26 mouse cellular contexts compared by ENCODE assay signal in the genomic region with DNA sequence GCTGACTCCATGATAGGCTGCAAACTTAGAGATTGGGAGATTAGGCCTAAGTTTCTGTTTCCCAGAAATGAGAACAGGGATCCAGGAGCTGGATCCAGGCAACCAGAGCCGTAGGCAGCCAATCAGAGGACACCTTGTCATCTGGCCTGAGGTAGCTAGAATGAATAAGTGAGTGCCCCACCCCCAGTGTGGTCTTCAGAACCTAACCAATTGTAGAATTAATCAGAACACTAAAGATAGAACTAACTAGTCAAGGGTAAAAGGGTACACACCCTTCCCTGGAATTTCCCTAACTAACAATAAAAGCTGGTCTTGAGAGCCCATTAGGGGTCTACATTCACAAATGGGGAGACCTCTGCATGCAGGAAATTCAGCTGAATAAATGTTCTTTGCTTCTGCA.
"Had no signal": no experiment of that assay in that cellular context is flagged by ENCODE, and none has a peak within 500 bp of the region (broad histone marks: within the 10 kb centered on the region; RNA-seq: fewer than 3 reads in every experiment).

No protein-coding gene starts in this region.

- H3K27ac ChIP-seq: heart, adult 2 months; heart, embryonic 13.5 days; heart, embryonic 15.5 days; hindbrain, embryonic 13.5 days; hindbrain, embryonic 15.5 days; hindbrain, postnatal 0 days; kidney, embryonic 15.5 days; kidney, postnatal 0 days; limb, embryonic 13.5 days; limb, embryonic 15.5 days; liver, embryonic 12.5 days; liver, embryonic 14.5 days had no signal

- H3K4me3 ChIP-seq: heart, adult 2 months; heart, embryonic 13.5 days; heart, embryonic 15.5 days; hindbrain, embryonic 13.5 days; hindbrain, embryonic 15.5 days; kidney, embryonic 15.5 days; limb, embryonic 13.5 days; limb, embryonic 15.5 days; liver, embryonic 12.5 days had no signal

- DNase-seq: gastrocnemius, postnatal 14 days; gastrocnemius, postnatal 36 days; heart, adult 11 months; heart, adult 2 months; heart, postnatal 14 days; heart, postnatal 36 days; kidney, adult 11 months; kidney, adult 2 months; kidney, adult 9 months; kidney, postnatal 14 days; kidney, postnatal 36 days; layer of hippocampus, adult 9-11 months; layer of hippocampus, postnatal 36 days; left cerebral cortex, postnatal 4 days had no signal

- H3K9me3 ChIP-seq: heart, embryonic 15.5 days; hindbrain, embryonic 13.5 days; hindbrain, embryonic 15.5 days; kidney, embryonic 15.5 days; limb, embryonic 13.5 days; limb, embryonic 15.5 days; liver, embryonic 12.5 days had no signal

- H3K36me3 ChIP-seq: heart, embryonic 13.5 days; heart, embryonic 15.5 days; hindbrain, embryonic 13.5 days; hindbrain, embryonic 15.5 days; kidney, embryonic 15.5 days; limb, embryonic 13.5 days; limb, embryonic 15.5 days; liver, embryonic 12.5 days had no signal

- H3K9ac ChIP-seq: heart, embryonic 13.5 days; heart, embryonic 15.5 days; hindbrain, embryonic 13.5 days; hindbrain, embryonic 15.5 days; kidney, embryonic 15.5 days; limb, embryonic 13.5 days; limb, embryonic 15.5 days; liver, embryonic 12.5 days; liver, embryonic 14.5 days had no signal

- H3K4me1 ChIP-seq: heart, embryonic 13.5 days; heart, embryonic 15.5 days; hindbrain, embryonic 15.5 days; kidney, embryonic 15.5 days; limb, embryonic 13.5 days; limb, embryonic 15.5 days; liver, embryonic 12.5 days had no signal

- ATAC-seq: hindbrain, postnatal 0 days; intestine, embryonic 16.5 days; liver, embryonic 12.5 days had no signal
